8 mouse cellular contexts compared by ENCODE assay signal in genomic region chr19:38054149-38054719, GRCm38 (mm10). TPM values are rescaled to one million over a fixed set of nuclear protein-coding genes. Genes with fewer than 3 reads are reported as not detected.
DNase-seq lines count a peak whose midpoint lies in the region; ATAC-seq and TF ChIP-seq lines count a peak whose summit lies in the region.

No protein-coding gene starts in this region.

- peak overlapping the region; percentile 35 for H3K4me2 ChIP-seq in neural tube, embryonic 11.5 days (ENCODE audit: low read depth)
- H3K4me2 ChIP-seq in embryonic facial prominence, embryonic 14.5 days (ENCODE audit: low read depth, low read length), result peak overlapping the region; percentile 65
- peak overlapping the region; percentile 67 for H3K4me2 ChIP-seq in stomach, embryonic 14.5 days (replicated peaks; ENCODE audit: low read depth, low read length)

- no peak overlapping the region for H3K27ac ChIP-seq in neural tube, embryonic 11.5 days (ENCODE audit: low read depth, low read length)
- H3K27ac ChIP-seq in embryonic facial prominence, embryonic 14.5 days (replicated peaks; ENCODE audit: low read depth, low read length), result no peak overlapping the region; the same call in 1 of the 2 replicates
- H3K27ac ChIP-seq in stomach, embryonic 14.5 days (ENCODE audit: low read length), result peak overlapping the region; percentile 27; the same call in 1 of the 2 replicates

- POLR2A ChIA-PET in Patski (lab: Charles Lee), result interaction anchor here (0.6 kb wide), 1 partner anchor 24 kb away, joined by 3 read pairs; no protein-coding TSS in a partner anchor

- intact Hi-C loops in heart, postnatal 25 days (cut with DNase I), result loop anchor here (10.0 kb wide), 1 partner anchor 301 kb away; no protein-coding TSS in a partner anchor

- no peaks in the 10 kb centered on the region for H3K27me3 ChIP-seq in neural tube, embryonic 11.5 days (ENCODE audit: control insufficient read depth, insufficient read depth, low read length)
- no peaks in the 10 kb centered on the region for H3K27me3 ChIP-seq in Patski
- H3K27me3 ChIP-seq in embryonic facial prominence, embryonic 14.5 days (replicated peaks; ENCODE audit: control insufficient read depth, insufficient read depth, low read length), result no peaks in the 10 kb centered on the region
- peaks cover 14% of the 10 kb centered on the region for H3K27me3 ChIP-seq in megakaryocyte, embryonic 14.5 days (replicated peaks)
- H3K27me3 ChIP-seq in stomach, embryonic 14.5 days (ENCODE audit: control insufficient read depth, insufficient read depth, low read length), result no peaks in the 10 kb centered on the region

- no peaks in the 10 kb centered on the region for H3K4me1 ChIP-seq in neural tube, embryonic 11.5 days (ENCODE audit: control insufficient read depth, insufficient read depth, low read length)
- H3K4me1 ChIP-seq in embryonic facial prominence, embryonic 14.5 days (ENCODE audit: control insufficient read depth, insufficient read depth, low read length), result peaks cover 12% of the 10 kb centered on the region
- H3K4me1 ChIP-seq in megakaryocyte, embryonic 14.5 days, result peaks cover 23% of the 10 kb centered on the region
- H3K4me1 ChIP-seq in stomach, embryonic 14.5 days (ENCODE audit: control insufficient read depth, insufficient read depth, low read length), result peaks cover 7% of the 10 kb centered on the region; the same call in 1 of the 2 replicates

- peak; percentile 88; the same call in 1 of the 2 replicates for ATAC-seq in neural tube, embryonic 11.5 days (ENCODE audit: insufficient read depth, low FRiP score, low TSS enrichment)
- ATAC-seq in Patski, result peak; percentile 81
- ATAC-seq in embryonic facial prominence, embryonic 14.5 days (ENCODE audit: low read depth), result peak; percentile 93
- ATAC-seq in stomach, embryonic 14.5 days (ENCODE audit: insufficient number of reproducible peaks, insufficient read depth, low FRiP score, low read depth), result peak; percentile 89

- TF ChIP-seq CTCF in Patski (IDR thresholded peaks at IDR 0.05), result no peak

- H3K36me3 ChIP-seq in neural tube, embryonic 11.5 days (ENCODE audit: control insufficient read depth, insufficient read depth, low read length), result no peaks in the 10 kb centered on the region
- peaks cover 15% of the 10 kb centered on the region for H3K36me3 ChIP-seq in embryonic facial prominence, embryonic 14.5 days (ENCODE audit: control insufficient read depth, insufficient read depth, low read length)
- peaks cover 20% of the 10 kb centered on the region for H3K36me3 ChIP-seq in megakaryocyte, embryonic 14.5 days (replicated peaks; ENCODE audit: low read length)
- peaks cover 8% of the 10 kb centered on the region; the same call in 1 of the 2 replicates for H3K36me3 ChIP-seq in stomach, embryonic 14.5 days (ENCODE audit: control insufficient read depth, insufficient read depth, low read length)

- H3K4me3 ChIP-seq in neural tube, embryonic 11.5 days (ENCODE audit: low read depth, low read length), result peak overlapping the region; percentile 70
- H3K4me3 ChIP-seq in embryonic facial prominence, embryonic 14.5 days (ENCODE audit: low read depth, low read length), result peak overlapping the region; percentile 76
- peak overlapping the region; percentile 96 for H3K4me3 ChIP-seq in megakaryocyte, embryonic 14.5 days (replicated peaks)
- H3K4me3 ChIP-seq in stomach, embryonic 14.5 days (ENCODE audit: low read depth, low read length), result peak overlapping the region; percentile 77

- CTCF ChIA-PET in Patski (lab: Charles Lee), result interaction anchor here (0.9 to 1.1 kb wide), 3 partner anchors 12 to 100 kb away, joined by 3 to 4 read pairs (median 3); partner anchors contain the start of gene Myof

- no peaks in the 10 kb centered on the region for H3K9me3 ChIP-seq in neural tube, embryonic 11.5 days (ENCODE audit: control insufficient read depth, low read length)
- H3K9me3 ChIP-seq in embryonic facial prominence, embryonic 14.5 days (ENCODE audit: control insufficient read depth, low read length), result no peaks in the 10 kb centered on the region
- no peaks in the 10 kb centered on the region for H3K9me3 ChIP-seq in megakaryocyte, embryonic 14.5 days
- H3K9me3 ChIP-seq in stomach, embryonic 14.5 days (ENCODE audit: control insufficient read depth, low read depth, low read length), result no peaks in the 10 kb centered on the region

- under 1% methylated on average over 23 of the region's 23 CpGs for WGBS in neural tube, embryonic 11.5 days
- WGBS in embryonic facial prominence, embryonic 14.5 days, result under 1% methylated on average over 19 of the region's 23 CpGs
- 0% methylated on average over 23 of the region's 23 CpGs for WGBS in stomach, embryonic 14.5 days

- no peak for DNase-seq in neural tube, embryonic 11.5 days (ENCODE audit: low spot score)
- no peak for DNase-seq in neural tube, embryonic 10.5 days (ENCODE audit: extremely low spot score, low spot score)
- DNase-seq in Patski (ENCODE audit: low read depth, low spot score), result no peak
- peak; percentile 82 for DNase-seq in embryonic facial prominence, embryonic 14.5 days (ENCODE audit: low spot score)
- DNase-seq in heart, postnatal 25 days (ENCODE audit: low spot score), result peak; percentile 68
- peak; percentile 68 to 71 for DNase-seq in layer of hippocampus, postnatal 14 days (ENCODE audit: low spot score in 2 of 2)

- H3K9ac ChIP-seq in neural tube, embryonic 11.5 days (ENCODE audit: low read length), result peak overlapping the region; percentile 32; the same call in 1 of the 2 replicates
- H3K9ac ChIP-seq in embryonic facial prominence, embryonic 14.5 days (ENCODE audit: low read depth, low read length), result peak overlapping the region; percentile 56
- peak overlapping the region; percentile 36; the same call in 1 of the 2 replicates for H3K9ac ChIP-seq in stomach, embryonic 14.5 days (replicated peaks; ENCODE audit: low read depth, low read length)

- in situ Hi-C loops in Patski (cut with MboI; ENCODE audit: low pct_unique_long_range_greater_than_20kb), result loop anchor here (5.0 to 10.0 kb wide), 2 partner anchors 102 to 459 kb away; no protein-coding TSS in a partner anchor

RNA-seq across cellular contexts. Expression of gene Cep55, which starts 0.6 kb away (rescaled TPM):
- 40.8 and 44.6 TPM in 2 replicates for polyA plus RNA-seq in neural tube, embryonic 11.5 days (2014; fragmentation: Nextera tagmentation; extraction: Ambion mirVana)
- 24.5 TPM for polyA plus RNA-seq in Patski (2021)
- polyA plus RNA-seq in embryonic facial prominence, embryonic 14.5 days (2014; fragmentation: Nextera tagmentation; extraction: Ambion mirVana), result 18.2 and 23.0 TPM in 2 replicates
- under 1 TPM; 0.50 to 0.78 TPM for total RNA-seq in heart, postnatal 25 days (2021)
- 1 to 10 TPM in 1 of 2 experiments, under 1 TPM in 1; 0.45 to 1.3 TPM for total RNA-seq in layer of hippocampus, postnatal 14 days (2021)
- 3.4 TPM in 1 of 2 replicates, not detected in the other for polyA plus RNA-seq in megakaryocyte, embryonic 14.5 days (2012; ENCODE audit: insufficient read depth, low replicate concordance)
- 28.5 and 33.3 TPM in 2 replicates for polyA plus RNA-seq in stomach, embryonic 14.5 days (2014; fragmentation: Nextera tagmentation; extraction: Ambion mirVana)

RNA-seq across cellular contexts. Expression of gene Myof, which starts 10.9 kb away (rescaled TPM):
- 2.1 and 3.2 TPM in 2 replicates for polyA plus RNA-seq in neural tube, embryonic 11.5 days (2014; fragmentation: Nextera tagmentation; extraction: Ambion mirVana)
- polyA plus RNA-seq in Patski (2021), result 467 TPM
- polyA plus RNA-seq in embryonic facial prominence, embryonic 14.5 days (2014; fragmentation: Nextera tagmentation; extraction: Ambion mirVana), result 24.0 and 24.6 TPM in 2 replicates
- total RNA-seq in heart, postnatal 25 days (2021), result 10 to 100 TPM in 1 of 2 experiments, 1 to 10 TPM in 1; 9.5 to 10.3 TPM
- total RNA-seq in layer of hippocampus, postnatal 14 days (2021), result 1 to 10 TPM; 5.6 to 7.9 TPM
- polyA plus RNA-seq in megakaryocyte, embryonic 14.5 days (2012; ENCODE audit: insufficient read depth, low replicate concordance), result 6.2 TPM in 1 of 2 replicates, not detected in the other
- polyA plus RNA-seq in stomach, embryonic 14.5 days (2014; fragmentation: Nextera tagmentation; extraction: Ambion mirVana), result 22.7 and 25.1 TPM in 2 replicates

RNA-seq across cellular contexts. Expression of gene Ffar4, which starts 42.6 kb away (rescaled TPM):
- polyA plus RNA-seq in neural tube, embryonic 11.5 days (2014; fragmentation: Nextera tagmentation; extraction: Ambion mirVana), result not detected in 2 replicates
- not detected for polyA plus RNA-seq in Patski (2021)
- 0.52 and 0.56 TPM in 2 replicates for polyA plus RNA-seq in embryonic facial prominence, embryonic 14.5 days (2014; fragmentation: Nextera tagmentation; extraction: Ambion mirVana)
- total RNA-seq in heart, postnatal 25 days (2021), result under 1 TPM in 1 of 2 experiments, not detected in 1; 0.20 TPM
- not detected for total RNA-seq in layer of hippocampus, postnatal 14 days (2021)
- polyA plus RNA-seq in megakaryocyte, embryonic 14.5 days (2012; ENCODE audit: insufficient read depth, low replicate concordance), result not detected in 2 replicates
- polyA plus RNA-seq in stomach, embryonic 14.5 days (2014; fragmentation: Nextera tagmentation; extraction: Ambion mirVana), result 4.3 and 6.2 TPM in 2 replicates

Comparison
In these comparisons a context has a peak if more than half of its experiments do, and no peak if none do; other contexts are left out.
1. DNase-seq: peak in embryonic facial prominence, embryonic 14.5 days (single experiment), heart, postnatal 25 days (single experiment) and layer of hippocampus, postnatal 14 days (2 of 2); none in neural tube, embryonic 11.5 days (single experiment), neural tube, embryonic 10.5 days (single experiment) and Patski (single experiment).
2. RNA of gene Myof, which starts 10.9 kb away (polyA plus RNA-seq): 467 TPM in Patski (single experiment); 24.0 to 24.6 TPM in embryonic facial prominence, embryonic 14.5 days, 22.7 to 25.1 TPM in stomach, embryonic 14.5 days, 6.2 TPM in megakaryocyte, embryonic 14.5 days and 2.1 to 3.2 TPM in neural tube, embryonic 11.5 days; every median in the first group is over 10 times any median in the second.
3. Peak in every context shown above with its lines, with median percentiles within 50 percentile points of each other: ATAC-seq, H3K4me2 ChIP-seq, H3K4me3 ChIP-seq and H3K9ac ChIP-seq.